Mouse (Mus musculus): ENCODE measurements at regions not wholly inside any gene's neighbourhood (a gene's known extent, or its start where the extent isn't known, plus 50 kb on each side); places are given as distances from the start of the nearest gene placed in this dataset.

DNA sequence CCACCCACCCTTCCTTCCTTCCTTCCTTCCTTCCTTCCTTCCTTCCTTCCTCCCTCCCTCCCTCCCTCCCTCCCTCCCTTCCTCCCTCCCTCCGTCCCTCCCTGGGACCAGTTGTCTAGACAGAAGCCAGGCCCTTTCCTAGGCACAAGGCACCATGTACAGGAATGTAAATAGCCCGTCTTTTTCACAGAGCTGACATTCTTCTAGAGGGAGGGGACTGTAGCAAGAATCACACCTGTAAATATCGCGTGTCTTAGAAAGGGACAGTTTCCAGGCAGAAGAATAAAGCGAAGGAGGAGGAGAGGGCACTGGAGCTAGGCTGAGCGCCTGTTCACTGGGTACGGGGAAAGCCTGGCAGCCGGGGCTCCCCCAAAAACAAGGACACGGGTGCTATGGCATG lies 58.7 kb upstream of the Gm11733 start:
- no peak for ATAC-seq
- Histone ChIP-seq H3K9ac (no peak overlapping the region), H3K27me3 (0 out of 2 replicates have a peak, but pooled peaks cover 8% of the 10 kb centered on the region), H3K9me3 (replicated peaks) (no peaks in the 10 kb centered on the region), H3K4me1 (peaks cover 11% of the 10 kb centered on the region), H3K4me2 (no peak overlapping the region), H3K36me3 (ENCODE audit: poor library complexity, severe bottlenecking) (no peaks in the 10 kb centered on the region), H3K27ac (no peak overlapping the region), H3K4me3 (no peak overlapping the region)
- 58% methylated on average over 8 of the region's 9 CpGs for WGBS

DNA sequence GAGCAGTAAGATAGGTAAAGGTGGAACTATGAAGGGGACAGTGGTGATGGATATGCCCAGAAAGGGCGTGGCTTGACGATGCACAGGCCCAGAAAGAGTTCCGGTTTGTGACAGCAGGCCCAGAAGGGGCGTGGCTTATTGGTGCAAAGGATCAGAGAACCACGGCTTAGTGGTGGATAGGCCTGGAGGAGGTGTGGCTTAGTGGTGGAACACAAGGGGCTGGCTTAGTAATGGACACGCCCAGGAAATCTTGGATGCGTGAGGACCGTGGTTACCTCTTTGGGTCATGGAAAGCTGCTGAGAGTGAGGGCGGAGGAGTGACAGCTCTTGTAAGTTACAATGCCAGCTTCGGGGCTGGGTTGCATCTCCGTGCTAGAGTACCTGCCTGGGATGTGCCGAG lies 58.2 kb upstream of the Gm11733 start:
- peaks cover 11% of the 10 kb centered on the region for H3K4me1 ChIP-seq
- H3K9ac ChIP-seq: no peak overlapping the region
- 38% methylated on average over 12 of the region's 12 CpGs for WGBS
- no peak for ATAC-seq
- H3K4me3 ChIP-seq: no peak overlapping the region
- H3K9me3 ChIP-seq (replicated peaks): no peaks in the 10 kb centered on the region
- no peaks in the 10 kb centered on the region for H3K36me3 ChIP-seq (ENCODE audit: poor library complexity, severe bottlenecking)
- no peak overlapping the region for H3K27ac ChIP-seq
- H3K4me2 ChIP-seq: no peak overlapping the region
- H3K27me3 ChIP-seq: 0 out of 2 replicates have a peak, but pooled peaks cover 8% of the 10 kb centered on the region

DNA sequence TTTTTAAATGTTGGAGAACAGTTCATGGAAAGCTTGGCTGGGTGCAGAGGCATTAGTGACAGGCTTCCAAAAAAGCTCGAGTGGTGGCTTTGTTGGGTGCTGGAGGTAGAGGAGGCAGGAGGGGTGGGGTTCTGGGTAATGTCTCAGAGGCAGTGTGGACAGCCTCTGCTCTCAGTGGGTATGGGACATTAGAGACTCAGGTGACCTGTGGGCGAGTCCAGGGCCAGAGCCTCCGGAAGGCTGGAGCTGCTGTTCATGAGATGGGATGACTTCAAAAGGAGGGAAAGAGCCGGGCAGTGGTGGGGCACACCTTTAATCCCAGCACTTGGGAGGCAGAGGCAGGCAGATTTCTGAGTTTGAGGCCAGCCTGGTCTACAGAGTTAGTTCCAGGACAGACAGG lies 57.5 kb upstream of the Gm11733 start:
- no peak for ATAC-seq
- WGBS: 86% methylated on average over 4 of the region's 4 CpGs
- 0 out of 2 replicates have a peak, but pooled peaks cover 8% of the 10 kb centered on the region for H3K27me3 ChIP-seq
- H3K9me3 ChIP-seq (replicated peaks): no peaks in the 10 kb centered on the region
- no peak overlapping the region for H3K27ac ChIP-seq
- no peaks in the 10 kb centered on the region for H3K36me3 ChIP-seq (ENCODE audit: poor library complexity, severe bottlenecking)
- no peak overlapping the region for H3K4me2 ChIP-seq
- H3K4me3 ChIP-seq: no peak overlapping the region
- peaks cover 11% of the 10 kb centered on the region for H3K4me1 ChIP-seq
- H3K9ac ChIP-seq: no peak overlapping the region

DNA sequence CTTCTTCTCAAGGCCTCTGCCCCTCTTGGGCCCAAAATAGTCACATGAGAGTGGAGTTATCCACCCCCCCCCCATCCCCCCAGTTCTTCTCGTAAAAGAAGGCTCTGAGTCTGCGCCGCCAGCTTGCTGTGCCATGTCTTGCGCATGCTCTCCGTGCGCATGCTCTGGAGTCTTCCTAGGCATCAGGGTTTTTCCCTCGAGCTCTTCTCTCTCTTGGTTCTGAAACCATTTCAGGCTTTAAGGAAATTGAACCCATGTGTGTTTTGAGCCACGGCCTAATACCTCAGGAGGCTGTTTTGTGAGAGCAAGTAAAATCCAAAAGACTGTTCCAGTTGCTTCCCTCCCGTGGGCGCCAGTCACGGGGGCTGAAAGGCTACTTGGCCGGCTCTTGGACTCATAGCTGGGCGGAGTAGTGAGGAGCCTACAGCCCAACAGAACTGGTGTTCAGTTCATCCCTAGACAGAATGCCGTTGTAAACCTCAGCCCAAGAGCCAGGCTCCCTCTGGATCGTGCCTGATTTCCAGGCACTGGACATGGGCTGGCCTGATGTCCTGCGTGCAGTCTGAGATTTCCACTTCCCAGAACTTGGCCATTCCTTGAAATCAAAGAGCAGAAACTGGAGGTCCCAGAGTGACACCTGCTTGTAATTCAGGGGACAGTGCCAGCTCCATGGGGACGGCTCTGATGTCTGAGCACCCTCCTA lies 56.2 kb upstream of the Gm11733 start:
- Histone ChIP-seq H3K27me3 (0 out of 2 replicates have a peak, but pooled peaks cover 5% of the 10 kb centered on the region), H3K4me1 (peaks cover 11% of the 10 kb centered on the region), H3K9me3 (replicated peaks) (no peaks in the 10 kb centered on the region), H3K9ac (no peak overlapping the region), H3K36me3 (ENCODE audit: poor library complexity, severe bottlenecking) (no peaks in the 10 kb centered on the region), H3K27ac (no peak overlapping the region), H3K4me3 (no peak overlapping the region), H3K4me2 (no peak overlapping the region)
- no peak for ATAC-seq
- WGBS: 89% methylated on average over 17 of the region's 17 CpGs

- H3K4me2 ChIP-seq: no peak overlapping the region
- no peaks in the 10 kb centered on the region for H3K9me3 ChIP-seq (replicated peaks)
- no peak overlapping the region for H3K4me3 ChIP-seq
- ATAC-seq: no peak
- WGBS: 68% methylated on average over 10 of the region's 10 CpGs
- H3K4me1 ChIP-seq: peaks cover 11% of the 10 kb centered on the region
- no peaks in the 10 kb centered on the region for H3K36me3 ChIP-seq (ENCODE audit: poor library complexity, severe bottlenecking)
- no peak overlapping the region for H3K27ac ChIP-seq
- 0 out of 2 replicates have a peak, but pooled peaks cover 5% of the 10 kb centered on the region for H3K27me3 ChIP-seq
- no peak overlapping the region for H3K9ac ChIP-seq
Observed at GRCm38 (mm10) chr11:117429326-117429752, 54.8 kb upstream of the Gm11733 start.

- H3K4me3 ChIP-seq: no peak overlapping the region
- H3K4me2 ChIP-seq: no peak overlapping the region
- WGBS: 64% methylated on average over 8 of the region's 8 CpGs
- H3K4me1 ChIP-seq: peaks cover 11% of the 10 kb centered on the region
- no peak for ATAC-seq
- no peaks in the 10 kb centered on the region for H3K36me3 ChIP-seq (ENCODE audit: poor library complexity, severe bottlenecking)
- no peak overlapping the region for H3K27ac ChIP-seq
- no peaks in the 10 kb centered on the region for H3K9me3 ChIP-seq (replicated peaks)
- H3K27me3 ChIP-seq: 0 out of 2 replicates have a peak, but pooled peaks cover 5% of the 10 kb centered on the region
- no peak overlapping the region for H3K9ac ChIP-seq
Observed at GRCm38 (mm10) chr11:117429894-117430293, 54.3 kb upstream of the Gm11733 start.

GRCm38 (mm10) chr11:117434056-117434455 lies 50.1 kb upstream of the Gm11733 start:
- Histone ChIP-seq H3K36me3 (ENCODE audit: poor library complexity, severe bottlenecking) (no peaks in the 10 kb centered on the region), H3K4me3 (no peak overlapping the region), H3K4me2 (no peak overlapping the region), H3K27me3 (peaks cover 7% of the 10 kb centered on the region), H3K4me1 (peaks cover 43% of the 10 kb centered on the region), H3K27ac (no peak overlapping the region), H3K9me3 (replicated peaks) (no peaks in the 10 kb centered on the region), H3K9ac (no peak overlapping the region)
- no peak for ATAC-seq
